Mouse (Mus musculus): ENCODE data around the gene Vsnl1. TPM values are rescaled to one million over a fixed set of nuclear protein-coding genes. Genes with fewer than 3 reads are reported as not detected.

Gene Vsnl1
- 0.09 and 0.15 TPM in 2 replicates for polyA plus RNA-seq (2012; rRNA removed; ENCODE audit: low replicate concordance)

DNA sequence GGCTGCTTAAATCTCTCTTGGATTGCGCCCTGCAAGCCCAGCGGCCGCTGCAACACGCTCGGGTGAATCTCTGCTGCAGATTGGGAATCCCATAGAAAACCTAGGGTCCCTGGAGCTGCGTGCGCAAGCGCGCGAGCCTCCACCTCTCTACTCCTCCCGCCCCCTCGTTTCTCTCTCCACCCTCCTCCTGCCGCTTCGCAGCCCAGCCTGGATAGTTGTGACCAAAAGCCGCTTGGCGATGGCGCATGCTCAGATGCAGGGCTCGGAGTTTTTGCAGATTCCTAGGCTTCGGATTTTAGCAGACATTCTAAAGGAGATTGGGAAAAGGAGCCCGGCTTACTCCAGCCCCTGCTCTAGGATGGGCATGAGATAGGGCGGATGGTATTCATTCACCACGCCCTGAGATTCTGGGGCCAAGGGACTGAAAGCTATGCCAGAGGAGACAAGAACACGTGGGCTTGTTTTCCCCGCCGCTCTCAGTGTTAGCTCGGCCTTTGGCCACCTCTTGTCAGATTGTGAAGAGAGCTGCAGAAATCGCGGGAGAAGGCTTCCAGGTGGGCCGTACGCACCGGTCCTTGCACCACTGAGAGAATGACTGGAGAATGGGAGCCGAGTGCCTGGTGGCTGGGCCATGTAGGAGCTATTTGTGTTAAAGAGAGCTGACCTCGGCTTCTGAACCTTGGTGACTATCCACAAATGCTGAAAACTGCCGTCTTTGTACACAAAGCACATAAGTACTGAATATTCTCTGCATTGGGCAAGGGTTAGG lies at the start of gene Vsnl1:
Vsnl1 (minus strand) TSS at position 117 of the 769 bp plus-strand sequence.

DNA sequence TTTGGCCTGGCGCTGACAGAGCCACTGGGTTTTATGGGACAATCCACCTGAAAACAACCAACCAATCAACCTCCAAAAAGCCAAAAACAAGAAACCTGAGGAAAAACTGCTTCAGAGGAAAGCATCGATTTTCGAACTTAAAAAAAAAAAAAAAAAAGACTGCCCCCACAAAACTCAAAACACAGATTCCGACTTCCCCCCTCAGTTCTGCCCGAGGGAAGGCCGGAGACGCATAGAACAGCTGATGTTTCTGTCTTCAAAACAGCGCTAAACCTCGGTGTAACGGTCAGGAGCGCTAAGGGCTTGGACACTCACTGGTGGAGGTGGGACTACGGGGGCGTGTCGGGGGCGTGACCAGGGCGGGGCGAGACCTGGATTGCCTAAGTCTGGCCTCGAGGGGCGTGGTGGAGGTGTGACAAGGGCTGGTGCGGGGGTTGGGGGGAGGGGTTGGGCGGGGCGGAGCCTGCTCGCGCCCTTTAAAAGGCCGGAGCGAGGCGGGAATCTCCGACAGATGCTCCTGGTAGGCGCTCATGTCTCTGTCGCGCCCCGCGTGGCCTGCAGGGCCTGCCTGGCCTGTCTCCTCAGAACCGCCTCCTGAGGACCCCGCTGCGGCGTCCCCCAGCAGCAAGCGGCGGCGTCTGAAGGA lies 19.3 kb upstream of the Vsnl1 start, which contains the start of gene Rad51ap2:
Rad51ap2 (plus strand) TSS at position 531 of the 646 bp plus-strand sequence.

Other genes with a start within 250 kb of the Vsnl1 start
- gene Msgn1, start 227.6 kb downstream of the Vsnl1 start, polyA plus RNA-seq (2012; rRNA removed; ENCODE audit: low replicate concordance): not detected in 2 replicates
- gene Gen1, start 170.8 kb downstream of the Vsnl1 start, polyA plus RNA-seq (2012; rRNA removed; ENCODE audit: low replicate concordance): 0.06 TPM in 1 of 2 replicates, not detected in the other
- gene Smc6, start 170.7 kb downstream of the Vsnl1 start, polyA plus RNA-seq (2012; rRNA removed; ENCODE audit: low replicate concordance): 0.51 and 0.82 TPM in 2 replicates
- gene Rad51ap2, start 19.5 kb upstream of the Vsnl1 start, polyA plus RNA-seq (2012; rRNA removed; ENCODE audit: low replicate concordance): not detected in 2 replicates

Data from duodenum, adult 2 months (tissue).